Mouse (Mus musculus): ENCODE data around the gene Timm8a1. TPM values are rescaled to one million over a fixed set of nuclear protein-coding genes. Genes with fewer than 3 reads are reported as not detected.

Gene Timm8a1
- polyA plus RNA-seq, 1 experiment from 2014 or later = 81.8 TPM

DNA sequence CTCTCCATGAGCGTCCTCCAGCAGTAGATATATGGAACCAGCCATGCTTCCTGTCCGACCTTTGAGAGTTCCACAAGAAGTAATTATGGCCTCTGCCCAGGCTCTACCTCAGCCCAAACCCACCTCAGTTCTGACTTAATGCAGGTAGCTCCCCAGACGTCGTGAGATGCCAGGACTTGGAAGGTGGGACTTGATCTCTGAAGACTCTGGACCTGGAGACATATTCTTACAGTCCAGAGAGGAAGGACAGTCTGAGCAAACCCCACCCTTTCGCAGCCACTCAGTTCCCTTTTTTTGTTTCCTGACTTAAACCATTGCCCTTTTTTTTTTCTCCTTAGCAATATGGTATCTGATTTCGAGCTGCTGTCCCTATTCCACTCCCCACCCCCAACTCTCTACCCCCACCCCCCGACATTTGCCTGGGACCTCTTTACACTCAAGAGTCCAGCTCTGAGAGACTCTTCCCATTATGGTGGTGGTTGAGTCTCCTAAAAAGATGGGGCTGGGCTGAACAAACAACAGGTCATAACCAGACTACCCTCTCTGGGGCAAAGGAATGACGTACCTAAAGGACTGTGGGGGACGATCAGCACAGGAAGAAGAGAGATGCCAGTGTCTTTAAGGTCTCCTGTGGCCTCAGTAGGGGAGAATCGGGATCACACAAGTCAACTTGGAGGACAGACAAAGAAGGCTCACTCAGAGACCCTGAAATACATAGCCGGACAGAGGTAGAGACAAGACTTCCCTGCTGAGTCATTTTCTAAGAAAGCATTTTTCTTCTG, 41.4 kb upstream of the Timm8a1 start, which contains the start of gene Btk:
Gene Btk, minus strand, starts transcription at position 683 of the 782 bp plus-strand sequence.
- no peak within 1 kb of the TSS for H3K9ac ChIP-seq
- no peak for TF ChIP-seq CTCF (IDR thresholded peaks at IDR 0.05; ENCODE audit: low read depth)
- DNase-seq = no peak
- H3K9me3 ChIP-seq (ENCODE audit: low read depth, low read length) = no peaks in the 10 kb centered on the region
- H3K27me3 ChIP-seq (ENCODE audit: insufficient read depth, low read length) = no peaks in the 10 kb centered on the region
- ATAC-seq (ENCODE audit: insufficient read depth) = no peak
- peaks cover 6% of the 10 kb centered on the region; the same call in 1 of the 2 replicates for H3K36me3 ChIP-seq (ENCODE audit: insufficient read depth)
- no peak within 1 kb of the TSS for H3K4me3 ChIP-seq (ENCODE audit: low read depth, low read length)
- WGBS = 80% methylated on average over 11 of the region's 11 CpGs
- H3K27ac ChIP-seq (ENCODE audit: low read depth) = no peak within 1 kb of the TSS
- no peak within 1 kb of the TSS for H3K4me2 ChIP-seq
- H3K4me1 ChIP-seq (ENCODE audit: insufficient read depth) = no peaks in the 10 kb centered on the region

DNA sequence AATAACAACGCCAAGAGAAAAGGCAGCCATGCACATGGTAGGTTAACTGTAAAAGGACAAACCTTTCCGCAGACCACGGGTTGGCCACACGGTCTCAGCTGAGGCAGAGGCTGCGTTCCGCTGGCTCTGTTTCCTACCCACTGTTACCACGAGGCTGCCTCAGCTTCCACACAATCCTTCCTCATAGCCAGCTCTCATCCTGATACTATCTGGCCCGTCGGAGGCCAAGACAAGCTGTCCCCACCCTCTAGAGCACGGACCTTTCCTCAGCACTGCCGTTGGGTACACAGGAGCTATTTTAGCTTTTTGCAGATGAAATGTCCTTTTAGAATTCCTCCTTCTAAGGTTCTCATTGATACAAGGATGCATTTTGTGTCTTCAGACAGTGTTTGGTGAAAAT, 40.6 kb upstream of the Timm8a1 start:
- H3K36me3 ChIP-seq (ENCODE audit: insufficient read depth) = no peaks in the 10 kb centered on the region
- no peaks in the 10 kb centered on the region for H3K27me3 ChIP-seq (ENCODE audit: insufficient read depth, low read length)
- no peak for ATAC-seq (ENCODE audit: insufficient read depth)
- no peak overlapping the region for H3K9ac ChIP-seq
- H3K4me2 ChIP-seq = no peak overlapping the region
- no peaks in the 10 kb centered on the region for H3K4me1 ChIP-seq (ENCODE audit: insufficient read depth)
- WGBS = 81% methylated on average over 11 of the region's 11 CpGs
- H3K27ac ChIP-seq (ENCODE audit: low read depth) = no peak overlapping the region
- H3K9me3 ChIP-seq (ENCODE audit: low read depth, low read length) = no peaks in the 10 kb centered on the region
- TF ChIP-seq CTCF (IDR thresholded peaks at IDR 0.05; ENCODE audit: low read depth) = no peak
- no peak for DNase-seq
- H3K4me3 ChIP-seq (ENCODE audit: low read depth, low read length) = no peak overlapping the region

DNA sequence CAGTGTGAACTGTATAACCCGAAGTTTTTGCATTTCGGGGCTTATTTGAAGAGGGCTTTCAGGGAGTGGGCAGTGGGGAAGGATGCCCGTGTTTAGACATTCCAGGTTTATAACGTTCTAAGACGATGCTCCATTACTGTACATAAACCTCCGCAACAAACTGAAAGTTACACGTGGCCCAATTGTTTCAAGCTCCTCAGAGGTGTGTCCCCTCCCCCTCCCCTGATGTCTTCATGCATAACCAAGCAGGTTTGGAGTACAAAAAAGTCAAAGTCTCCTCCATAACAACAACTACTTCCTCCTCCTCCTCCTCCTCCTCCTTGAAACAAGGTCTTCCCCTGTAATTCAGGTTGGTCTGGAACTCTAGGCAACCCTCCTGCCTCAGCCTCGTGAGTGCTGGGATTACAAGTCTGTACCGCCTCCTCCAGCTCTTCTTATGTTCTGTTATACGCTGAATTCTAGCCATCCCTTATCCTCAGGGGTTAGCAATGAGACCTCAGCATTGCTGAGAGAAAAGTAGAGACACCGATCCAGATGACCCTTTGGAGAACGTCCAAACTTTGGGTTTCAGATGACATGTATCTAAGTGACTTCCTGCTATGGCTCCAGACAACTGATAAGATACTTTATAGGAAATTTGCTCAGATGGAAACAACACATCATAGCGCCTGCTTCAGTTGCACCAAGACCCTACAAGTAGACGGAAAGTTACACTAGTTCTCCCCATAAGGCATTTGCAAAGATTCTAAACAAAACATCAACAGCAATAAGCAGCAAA, 39.1 kb upstream of the Timm8a1 start:
- no peak for ATAC-seq (ENCODE audit: insufficient read depth)
- no peak overlapping the region for H3K4me2 ChIP-seq
- H3K36me3 ChIP-seq (ENCODE audit: insufficient read depth) = no peaks in the 10 kb centered on the region
- 81% methylated on average over 14 of the region's 14 CpGs for WGBS
- H3K27me3 ChIP-seq (ENCODE audit: insufficient read depth, low read length) = no peaks in the 10 kb centered on the region
- H3K27ac ChIP-seq (ENCODE audit: low read depth) = no peak overlapping the region
- no peak overlapping the region for H3K4me3 ChIP-seq (ENCODE audit: low read depth, low read length)
- no peak for DNase-seq
- no peaks in the 10 kb centered on the region for H3K9me3 ChIP-seq (ENCODE audit: low read depth, low read length)
- TF ChIP-seq CTCF (IDR thresholded peaks at IDR 0.05; ENCODE audit: low read depth) = no peak
- H3K4me1 ChIP-seq (ENCODE audit: insufficient read depth) = no peaks in the 10 kb centered on the region
- no peak overlapping the region for H3K9ac ChIP-seq

DNA sequence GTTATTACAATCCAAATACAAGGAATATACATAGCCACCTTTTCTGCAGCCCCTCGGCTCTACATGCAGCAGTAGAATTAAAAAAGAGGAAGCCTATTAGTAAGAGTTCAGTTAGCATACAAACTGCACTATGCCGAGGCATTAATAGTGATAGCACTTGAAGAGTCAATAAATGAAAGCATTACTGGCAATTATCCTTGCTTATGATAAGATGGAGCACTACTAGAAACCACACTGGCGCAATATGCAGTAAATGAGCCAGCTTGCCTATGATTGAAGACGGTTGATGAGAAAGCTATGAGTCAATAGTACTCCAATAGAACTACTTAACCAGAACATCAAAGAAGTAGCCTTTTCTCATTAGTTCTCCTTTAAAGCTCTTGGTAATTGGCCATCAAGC, 36.2 kb upstream of the Timm8a1 start:
- WGBS = 85% methylated on average over 4 of the region's 4 CpGs
- no peak overlapping the region for H3K27ac ChIP-seq (ENCODE audit: low read depth)
- TF ChIP-seq CTCF (IDR thresholded peaks at IDR 0.05; ENCODE audit: low read depth) = no peak
- DNase-seq = no peak
- no peak overlapping the region for H3K9ac ChIP-seq
- no peaks in the 10 kb centered on the region for H3K9me3 ChIP-seq (ENCODE audit: low read depth, low read length)
- H3K4me3 ChIP-seq (ENCODE audit: low read depth, low read length) = no peak overlapping the region
- H3K36me3 ChIP-seq (ENCODE audit: insufficient read depth) = no peaks in the 10 kb centered on the region
- H3K4me1 ChIP-seq (ENCODE audit: insufficient read depth) = no peaks in the 10 kb centered on the region
- H3K4me2 ChIP-seq = no peak overlapping the region
- no peaks in the 10 kb centered on the region for H3K27me3 ChIP-seq (ENCODE audit: insufficient read depth, low read length)
- ATAC-seq (ENCODE audit: insufficient read depth) = no peak

DNA sequence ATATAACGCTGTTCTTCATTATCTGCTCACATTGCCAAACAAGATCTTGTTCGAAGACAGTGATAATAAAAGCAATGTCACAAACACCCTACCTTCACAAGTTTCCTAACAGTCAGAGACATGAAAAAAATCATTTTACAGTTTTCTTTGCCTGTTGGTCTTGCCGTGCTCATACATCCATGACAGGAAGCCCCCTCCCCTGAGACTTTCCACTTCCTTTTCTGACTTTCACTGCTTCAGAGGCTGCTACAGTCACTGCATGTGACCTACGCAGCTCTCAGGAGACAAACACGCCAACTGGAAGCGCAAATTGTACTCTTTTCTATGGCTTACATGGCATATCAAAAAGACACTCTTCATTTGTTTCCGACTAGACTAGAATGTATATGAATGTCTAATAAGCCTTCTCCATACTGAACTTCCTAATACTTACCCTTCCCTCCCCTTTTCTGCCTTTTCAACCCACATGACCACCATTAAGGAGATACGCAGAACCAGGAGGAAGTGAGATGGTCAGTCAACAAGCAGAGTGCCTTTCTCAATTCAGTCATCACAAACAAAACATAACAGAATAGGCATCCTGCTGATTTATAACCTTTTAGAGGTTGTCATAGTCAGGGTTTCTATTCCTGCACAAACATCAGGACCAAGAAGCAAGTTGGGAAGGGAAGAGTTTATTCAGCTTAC, 25.0 kb upstream of the Timm8a1 start:
- Histone ChIP-seq H3K27ac (ENCODE audit: low read depth) (no peak overlapping the region), H3K4me1 (ENCODE audit: insufficient read depth) (no peaks in the 10 kb centered on the region), H3K9me3 (ENCODE audit: low read depth, low read length) (no peaks in the 10 kb centered on the region), H3K4me2 (no peak overlapping the region), H3K27me3 (ENCODE audit: insufficient read depth, low read length) (no peaks in the 10 kb centered on the region; the same call in 1 of the 2 replicates), H3K9ac (no peak overlapping the region), H3K4me3 (ENCODE audit: low read depth, low read length) (no peak overlapping the region), H3K36me3 (ENCODE audit: insufficient read depth) (no peaks in the 10 kb centered on the region)
- DNase-seq (no peak), ATAC-seq (ENCODE audit: insufficient read depth) (no peak)
- TF ChIP-seq CTCF (IDR thresholded peaks at IDR 0.05; ENCODE audit: low read depth) = no peak
- 74% methylated on average over 8 of the region's 8 CpGs for WGBS

DNA sequence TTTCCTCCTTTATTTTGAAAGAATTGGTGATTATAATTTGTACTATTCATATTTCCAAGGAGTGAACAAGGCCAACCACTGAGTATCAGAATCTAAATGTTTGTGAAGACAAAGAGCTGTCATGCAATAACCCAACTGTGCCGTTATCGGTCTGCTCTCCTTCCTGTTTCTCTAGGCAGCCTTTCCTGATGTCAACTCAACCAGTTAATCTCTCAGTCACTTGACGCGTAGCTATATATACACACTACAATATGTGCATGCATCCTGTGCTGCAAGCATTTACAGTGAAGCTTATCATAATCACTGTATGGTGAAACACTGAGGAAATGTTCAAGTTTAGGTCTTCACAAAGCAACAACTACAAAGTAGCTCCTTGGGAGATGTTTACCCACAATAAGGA, 22.7 kb upstream of the Timm8a1 start:
- H3K4me3 ChIP-seq (ENCODE audit: low read depth, low read length) = no peak overlapping the region
- WGBS = 61% methylated on average over 4 of the region's 4 CpGs
- ATAC-seq (ENCODE audit: insufficient read depth) = no peak

DNA sequence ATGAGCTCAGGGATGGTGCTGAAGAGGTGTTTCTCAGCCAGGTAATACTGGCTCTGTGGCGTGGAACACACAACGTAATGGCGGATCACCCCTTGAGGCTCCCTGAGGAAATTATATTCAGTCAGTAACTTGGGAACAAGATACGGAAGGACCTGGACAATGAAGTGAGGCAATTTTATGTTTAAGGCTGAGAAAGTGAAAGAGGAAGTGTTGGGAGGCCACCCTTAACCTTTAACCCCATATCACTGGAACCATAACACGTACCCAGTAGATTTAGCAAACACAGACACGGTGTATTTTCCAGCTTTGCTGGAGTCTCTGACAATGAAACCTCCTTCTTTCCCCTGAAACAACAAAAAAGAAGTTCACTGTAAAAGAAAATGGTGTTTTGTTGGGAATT, 12.8 kb upstream of the Timm8a1 start:
- no peaks in the 10 kb centered on the region for H3K4me1 ChIP-seq (ENCODE audit: insufficient read depth)
- H3K9me3 ChIP-seq (ENCODE audit: low read depth, low read length) = no peaks in the 10 kb centered on the region
- 63% methylated on average over 6 of the region's 6 CpGs for WGBS
- H3K4me2 ChIP-seq = no peak overlapping the region
- H3K27me3 ChIP-seq (ENCODE audit: insufficient read depth, low read length) = no peaks in the 10 kb centered on the region
- TF ChIP-seq CTCF (IDR thresholded peaks at IDR 0.05; ENCODE audit: low read depth) = no peak
- no peak overlapping the region for H3K9ac ChIP-seq
- H3K27ac ChIP-seq (ENCODE audit: low read depth) = no peak overlapping the region
- no peak overlapping the region for H3K4me3 ChIP-seq (ENCODE audit: low read depth, low read length)
- no peak for DNase-seq
- no peaks in the 10 kb centered on the region for H3K36me3 ChIP-seq (ENCODE audit: insufficient read depth)
- no peak for ATAC-seq (ENCODE audit: insufficient read depth)

More for the DNA sequence above, 22.7 kb upstream of the Timm8a1 start:
- Histone ChIP-seq H3K27me3 (ENCODE audit: insufficient read depth, low read length) (no peaks in the 10 kb centered on the region; the same call in 1 of the 2 replicates), H3K36me3 (ENCODE audit: insufficient read depth) (no peaks in the 10 kb centered on the region), H3K4me2 (no peak overlapping the region), H3K27ac (ENCODE audit: low read depth) (no peak overlapping the region), H3K4me1 (ENCODE audit: insufficient read depth) (no peaks in the 10 kb centered on the region), H3K9ac (no peak overlapping the region), H3K9me3 (ENCODE audit: low read depth, low read length) (no peaks in the 10 kb centered on the region)
- no peak for DNase-seq
- no peak for TF ChIP-seq CTCF (IDR thresholded peaks at IDR 0.05; ENCODE audit: low read depth)

All from lung, embryonic 14.5 days (tissue).